Mouse (Mus musculus) layer of hippocampus, postnatal 25 days (tissue): ENCODE data around the gene Hoxb4. TPM values are rescaled to one million over a fixed set of nuclear protein-coding genes. Genes with fewer than 3 reads are reported as not detected.

Source experiments
- DNase-seq, 2 experiments: peaks; one replicate each; pipeline ENCODE4 v3.0.0; 2022; ENCODE audit warnings: mixed read lengths in 2 of 2, low spot score in 1 of 2; ENCODE audit errors: extremely low spot score in 1 of 2
- total RNA-seq, 2 experiments: library from RNA; stranded (reverse); gene quantifications; 2 replicates each; pipeline ENCODE4 v1.2.3; 2021

The Hoxb4 gene
- total RNA-seq, 2 experiments from 2014 or later = not detected

GRCm38 (mm10) chr11:96328605-96329004, 10.5 kb downstream of the Hoxb4 start:
- no peak for DNase-seq

- DNase-seq = no peak
Observed at GRCm38 (mm10) chr11:96332105-96332504, 14.0 kb downstream of the Hoxb4 start.

- no peak for DNase-seq
Observed at GRCm38 (mm10) chr11:96332618-96333032, 14.6 kb downstream of the Hoxb4 start.

GRCm38 (mm10) chr11:96333241-96334001, 15.4 kb downstream of the Hoxb4 start:
- no peak for DNase-seq

GRCm38 (mm10) chr11:96334002-96334364, 15.9 kb downstream of the Hoxb4 start:
- no peak for DNase-seq

GRCm38 (mm10) chr11:96334998-96335397, 16.9 kb downstream of the Hoxb4 start:
- no peak for DNase-seq

- no peak for DNase-seq
Observed at GRCm38 (mm10) chr11:96336597-96336996, 18.5 kb downstream of the Hoxb4 start.

GRCm38 (mm10) chr11:96337026-96337425, 19.0 kb downstream of the Hoxb4 start:
- DNase-seq = no peak

GRCm38 (mm10) chr11:96338957-96339855, 21.1 kb downstream of the Hoxb4 start:
- DNase-seq = no peak

GRCm38 (mm10) chr11:96340698-96341365, 22.8 kb downstream of the Hoxb4 start:
- no peak for DNase-seq

GRCm38 (mm10) chr11:96341701-96342575, 23.9 kb downstream of the Hoxb4 start:
- no peak for DNase-seq

- DNase-seq = no peak
Observed at GRCm38 (mm10) chr11:96342576-96342930, 24.5 kb downstream of the Hoxb4 start.

GRCm38 (mm10) chr11:96343206-96343745, 25.2 kb downstream of the Hoxb4 start:
- DNase-seq = no peak

- no peak for DNase-seq
Observed at GRCm38 (mm10) chr11:96344061-96344877, 26.2 kb downstream of the Hoxb4 start.

- no peak for DNase-seq
Observed at GRCm38 (mm10) chr11:96344878-96345159, 26.8 kb downstream of the Hoxb4 start.

GRCm38 (mm10) chr11:96345220-96345892, 27.3 kb downstream of the Hoxb4 start:
- no peak for DNase-seq

GRCm38 (mm10) chr11:96345893-96346806, 28.1 kb downstream of the Hoxb4 start:
- DNase-seq = no peak
